Mouse (Mus musculus): ENCODE results near the gene Zscan21. TPM values are rescaled to one million over a fixed set of nuclear protein-coding genes. Genes with fewer than 3 reads are reported as not detected.

The Zscan21 gene
- polyA plus RNA-seq, 1 experiment from 2014 or later = 80.5 TPM

DNA sequence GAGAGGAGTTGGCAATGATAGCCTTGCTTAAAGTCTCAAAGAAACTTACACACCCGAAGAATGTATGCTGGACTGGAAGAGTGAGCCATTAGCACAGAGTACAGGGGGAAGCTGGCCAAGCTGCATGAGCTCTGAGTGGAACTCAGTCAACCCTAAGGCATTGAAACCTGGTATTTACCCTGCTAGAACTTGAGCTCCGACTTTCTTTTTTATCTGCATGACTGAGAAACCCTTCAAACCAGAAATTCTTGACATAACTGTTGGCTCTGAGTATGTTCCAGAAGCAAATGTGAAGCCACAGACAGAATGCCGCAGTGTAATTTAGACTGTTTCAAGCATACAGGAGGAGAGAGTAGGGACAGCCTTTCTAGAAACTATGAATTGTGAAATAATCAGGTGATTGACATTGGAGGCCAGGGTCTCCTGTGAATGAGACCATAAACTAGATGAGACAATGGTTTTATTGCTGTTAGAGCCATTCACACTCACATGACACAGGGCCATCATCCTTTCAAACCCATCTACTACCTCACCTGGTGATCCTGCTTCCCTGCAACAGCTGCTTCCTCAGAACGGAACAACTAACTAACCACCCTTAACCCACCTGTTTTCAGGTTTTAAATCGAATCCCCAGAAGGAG, 15.8 kb downstream of the Zscan21 start:
- H3K9ac ChIP-seq (replicated peaks) = no peak overlapping the region
- no peaks in the 10 kb centered on the region for H3K27me3 ChIP-seq (replicated peaks)
- 63% methylated on average over 5 of the region's 5 CpGs for WGBS
- H3K4me2 ChIP-seq = no peak overlapping the region
- peaks cover 78% of the 10 kb centered on the region for H3K36me3 ChIP-seq
- H3K4me1 ChIP-seq = no peaks in the 10 kb centered on the region
- ATAC-seq (ENCODE audit: low FRiP score) = no peak
- no peak overlapping the region for H3K27ac ChIP-seq (replicated peaks)
- H3K9me3 ChIP-seq (replicated peaks) = no peaks in the 10 kb centered on the region
- H3K4me3 ChIP-seq (replicated peaks) = no peak overlapping the region

DNA sequence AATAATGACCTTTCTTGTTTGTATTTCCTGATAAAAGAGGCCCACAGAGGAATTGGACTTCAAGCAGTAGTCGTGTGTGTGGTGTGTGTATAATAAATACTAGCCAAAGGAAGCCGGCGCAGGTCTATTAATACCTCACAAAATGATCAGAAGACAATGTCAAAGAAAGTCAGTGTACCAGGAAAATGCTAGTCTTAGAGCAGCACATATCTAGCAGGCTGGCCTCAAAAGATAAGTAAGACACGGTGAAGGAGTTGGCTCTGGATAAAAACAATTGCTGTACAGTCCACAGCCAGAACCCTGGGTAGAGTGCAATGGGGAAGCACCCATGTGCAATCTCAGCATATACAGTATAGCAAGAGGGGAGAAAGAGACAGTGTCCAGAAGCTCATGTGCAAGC, 20.6 kb downstream of the Zscan21 start:
- H3K4me1 ChIP-seq = no peaks in the 10 kb centered on the region
- no peak overlapping the region for H3K4me3 ChIP-seq (replicated peaks)
- H3K9me3 ChIP-seq (replicated peaks) = no peaks in the 10 kb centered on the region
- H3K4me2 ChIP-seq = no peak overlapping the region
- H3K36me3 ChIP-seq = peaks cover 47% of the 10 kb centered on the region
- no peaks in the 10 kb centered on the region for H3K27me3 ChIP-seq (replicated peaks)
- H3K27ac ChIP-seq (replicated peaks) = no peak overlapping the region
- 88% methylated on average over 4 of the region's 4 CpGs for whole genome bisulfite sequencing
- H3K9ac ChIP-seq (replicated peaks) = no peak overlapping the region
- no peak for ATAC-seq (ENCODE audit: low FRiP score)

DNA sequence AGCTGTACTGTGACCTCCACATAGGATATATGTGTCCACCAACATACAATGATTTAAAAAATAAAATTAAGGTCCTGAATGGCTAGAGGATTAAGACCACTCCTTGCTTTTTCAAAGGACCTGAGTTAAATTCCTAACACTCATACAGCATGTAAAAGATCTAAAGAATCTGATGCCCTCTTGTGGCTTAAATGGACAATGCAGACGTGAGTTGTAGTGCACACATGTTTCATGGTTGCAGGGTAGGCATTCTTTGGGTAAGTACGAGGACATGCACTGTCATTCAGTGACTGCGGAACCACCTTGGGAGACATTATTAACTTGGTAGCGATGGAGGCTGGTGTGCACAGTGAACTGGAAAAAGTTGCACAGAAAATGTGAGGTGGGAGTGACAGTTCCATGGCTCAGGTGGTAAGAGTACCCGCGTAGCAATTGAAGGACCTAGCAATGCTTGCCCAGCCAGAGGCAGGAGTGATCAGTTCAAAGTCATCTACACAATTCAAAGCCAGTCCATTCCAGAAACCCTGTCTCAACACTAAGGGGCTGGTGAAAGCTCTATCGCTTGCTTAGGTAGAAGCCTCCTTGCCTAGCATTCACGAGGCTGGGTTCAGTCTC, 21.3 kb downstream of the Zscan21 start:
- 62% methylated on average over 8 of the region's 8 CpGs for WGBS
- peak; percentile 57; the same call in 1 of the 2 replicates for ATAC-seq (ENCODE audit: low FRiP score)
- H3K9me3 ChIP-seq (replicated peaks) = no peaks in the 10 kb centered on the region
- H3K4me2 ChIP-seq = no peak overlapping the region
- H3K9ac ChIP-seq (replicated peaks) = no peak overlapping the region
- H3K27ac ChIP-seq (replicated peaks) = no peak overlapping the region
- H3K36me3 ChIP-seq = peaks cover 43% of the 10 kb centered on the region
- no peaks in the 10 kb centered on the region for H3K27me3 ChIP-seq (replicated peaks)
- H3K4me1 ChIP-seq = no peaks in the 10 kb centered on the region
- H3K4me3 ChIP-seq (replicated peaks) = no peak overlapping the region

DNA sequence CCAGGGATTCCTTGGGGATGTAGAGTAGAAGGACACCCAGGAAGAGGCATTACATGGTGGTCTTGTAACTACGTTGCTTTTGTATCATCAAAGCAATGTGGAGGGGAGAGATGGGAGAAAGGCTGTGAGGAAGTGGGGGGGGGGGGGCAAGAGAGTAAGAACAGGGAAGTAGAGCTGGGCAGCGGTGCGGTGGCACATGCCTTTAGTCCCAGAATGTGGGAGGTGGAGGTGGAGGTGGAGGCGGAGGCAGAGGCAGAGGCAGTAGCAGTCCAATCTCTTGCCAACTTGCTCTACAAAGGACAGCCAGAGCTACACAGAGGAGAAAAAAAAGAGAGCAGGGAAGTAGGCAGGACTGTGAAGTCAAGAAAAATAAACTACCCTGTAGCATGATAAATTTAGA, 21.9 kb downstream of the Zscan21 start:
- Histone ChIP-seq H3K4me3 (replicated peaks) (no peak overlapping the region), H3K4me2 (no peak overlapping the region), H3K9ac (replicated peaks) (no peak overlapping the region), H3K36me3 (peaks cover 42% of the 10 kb centered on the region), H3K27me3 (replicated peaks) (no peaks in the 10 kb centered on the region), H3K27ac (replicated peaks) (no peak overlapping the region), H3K4me1 (no peaks in the 10 kb centered on the region), H3K9me3 (replicated peaks) (no peaks in the 10 kb centered on the region)
- 70% methylated on average over 4 of the region's 4 CpGs for WGBS
- no peak for ATAC-seq (ENCODE audit: low FRiP score)

DNA sequence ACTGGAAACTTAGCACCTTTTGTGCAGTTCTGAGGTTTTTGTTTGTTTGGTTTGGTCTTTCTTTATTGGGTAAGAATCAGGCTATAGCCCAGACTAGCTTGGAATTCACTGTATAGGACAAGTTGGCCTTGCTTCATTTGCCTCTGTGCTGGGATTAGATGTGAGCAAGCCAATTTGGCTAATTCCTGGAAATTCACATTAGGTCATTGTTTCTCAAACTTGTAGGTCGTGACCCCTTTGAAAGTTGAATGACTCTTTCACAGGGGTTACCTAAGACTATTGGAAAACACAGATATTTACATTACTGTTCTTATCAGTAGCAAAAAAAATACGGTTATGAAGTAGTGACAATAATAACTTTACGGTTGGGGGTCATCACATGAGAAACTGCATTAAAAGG, 37.7 kb downstream of the Zscan21 start:
- H3K9ac ChIP-seq (replicated peaks) = peak overlapping the region; percentile 99
- H3K27ac ChIP-seq (replicated peaks) = 0 out of 2 replicates have a peak overlapping the region, but pooled peaks have one; percentile 93
- WGBS = 83% methylated on average over 3 of the region's 3 CpGs
- H3K36me3 ChIP-seq = peaks cover 25% of the 10 kb centered on the region
- H3K4me2 ChIP-seq = peak overlapping the region; percentile 76
- no peaks in the 10 kb centered on the region for H3K27me3 ChIP-seq (replicated peaks)
- peaks cover 13% of the 10 kb centered on the region for H3K4me1 ChIP-seq
- H3K4me3 ChIP-seq (replicated peaks) = peak overlapping the region; percentile 81
- no peak for ATAC-seq (ENCODE audit: low FRiP score)
- H3K9me3 ChIP-seq (replicated peaks) = no peaks in the 10 kb centered on the region

DNA sequence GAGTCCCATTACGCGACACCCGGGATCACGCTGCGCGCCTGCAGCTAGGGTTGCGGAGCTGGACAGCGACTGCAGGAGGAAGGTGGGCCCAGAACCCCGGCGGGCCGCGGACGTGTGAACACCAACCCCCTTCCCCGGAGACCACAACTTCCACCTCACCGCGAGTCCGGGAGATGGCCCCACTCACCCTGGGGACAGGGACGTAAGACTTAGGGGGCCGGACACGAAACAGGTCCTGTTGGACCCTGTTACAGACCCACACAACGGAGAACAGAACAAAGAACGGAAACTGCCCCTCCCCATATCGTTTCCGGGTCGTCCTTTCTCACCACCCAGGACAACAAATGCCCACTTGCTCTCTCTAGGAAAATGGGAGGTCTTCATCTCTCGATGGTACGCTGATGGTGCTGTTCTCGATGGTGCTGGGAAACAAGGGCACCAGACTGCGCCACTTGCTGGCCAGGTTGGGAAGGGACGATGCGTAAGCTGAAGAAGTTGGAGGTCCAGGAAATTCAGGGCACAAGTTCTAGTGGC, 38.8 kb downstream of the Zscan21 start, which contains the start of gene Zfp113:
Gene Zfp113 (minus strand): TSS at position 302 of the 534 bp plus-strand sequence.
- under 1% methylated on average over 31 of the region's 31 CpGs for WGBS
- peak; percentile 95 for ATAC-seq (ENCODE audit: low FRiP score)
- H3K4me1 ChIP-seq = peaks cover 17% of the 10 kb centered on the region

DNA sequence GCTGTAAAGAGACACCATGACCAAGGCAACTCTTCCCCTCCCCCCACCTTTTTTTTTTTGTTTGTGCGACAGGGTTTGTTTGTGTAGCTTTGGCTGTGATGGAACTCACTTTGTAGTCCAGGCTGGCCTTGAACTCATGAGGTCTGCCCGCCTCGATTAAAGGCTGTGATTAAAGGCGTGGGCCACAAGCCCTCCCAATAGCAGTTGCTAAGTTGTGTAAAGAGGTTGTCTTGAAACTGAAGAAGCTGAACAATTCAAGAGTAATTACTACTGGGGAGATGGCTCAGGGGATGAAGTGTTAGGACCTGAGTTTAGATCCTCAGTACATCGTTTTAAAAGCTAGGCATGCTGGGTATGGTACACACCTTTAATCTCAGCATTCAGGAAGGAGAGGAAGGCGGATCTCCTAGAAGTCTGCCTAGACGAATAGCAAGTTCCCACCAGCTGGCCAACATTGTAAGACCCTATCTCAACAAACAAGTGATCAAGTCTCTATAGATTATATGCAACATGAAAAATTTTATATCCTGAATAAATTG, 43.6 kb downstream of the Zscan21 start:
- Histone ChIP-seq H3K4me3 (replicated peaks) (peak overlapping the region; percentile 63), H3K9ac (replicated peaks) (peak overlapping the region; percentile 80; the same call in 1 of the 2 replicates), H3K4me2 (peak overlapping the region; percentile 86), H3K27ac (replicated peaks) (peak overlapping the region; percentile 81), H3K36me3 (peaks cover 31% of the 10 kb centered on the region), H3K4me1 (peaks cover 24% of the 10 kb centered on the region), H3K9me3 (replicated peaks) (no peaks in the 10 kb centered on the region), H3K27me3 (replicated peaks) (no peaks in the 10 kb centered on the region)
- ATAC-seq (ENCODE audit: low FRiP score) = no peak
- 70% methylated on average over 7 of the region's 7 CpGs for WGBS

More for the DNA sequence above, 38.8 kb downstream of the Zscan21 start, which contains the start of gene Zfp113:
- Histone ChIP-seq H3K9me3 (replicated peaks) (no peaks in the 10 kb centered on the region), H3K27me3 (replicated peaks) (no peaks in the 10 kb centered on the region), H3K9ac (replicated peaks) (peak within 1 kb of the TSS; percentile 99), H3K4me3 (replicated peaks) (peak within 1 kb of the TSS; percentile 81), H3K27ac (replicated peaks) (peak within 1 kb of the TSS; percentile 93), H3K36me3 (peaks cover 21% of the 10 kb centered on the region), H3K4me2 (peak within 1 kb of the TSS; percentile 76)

DNA sequence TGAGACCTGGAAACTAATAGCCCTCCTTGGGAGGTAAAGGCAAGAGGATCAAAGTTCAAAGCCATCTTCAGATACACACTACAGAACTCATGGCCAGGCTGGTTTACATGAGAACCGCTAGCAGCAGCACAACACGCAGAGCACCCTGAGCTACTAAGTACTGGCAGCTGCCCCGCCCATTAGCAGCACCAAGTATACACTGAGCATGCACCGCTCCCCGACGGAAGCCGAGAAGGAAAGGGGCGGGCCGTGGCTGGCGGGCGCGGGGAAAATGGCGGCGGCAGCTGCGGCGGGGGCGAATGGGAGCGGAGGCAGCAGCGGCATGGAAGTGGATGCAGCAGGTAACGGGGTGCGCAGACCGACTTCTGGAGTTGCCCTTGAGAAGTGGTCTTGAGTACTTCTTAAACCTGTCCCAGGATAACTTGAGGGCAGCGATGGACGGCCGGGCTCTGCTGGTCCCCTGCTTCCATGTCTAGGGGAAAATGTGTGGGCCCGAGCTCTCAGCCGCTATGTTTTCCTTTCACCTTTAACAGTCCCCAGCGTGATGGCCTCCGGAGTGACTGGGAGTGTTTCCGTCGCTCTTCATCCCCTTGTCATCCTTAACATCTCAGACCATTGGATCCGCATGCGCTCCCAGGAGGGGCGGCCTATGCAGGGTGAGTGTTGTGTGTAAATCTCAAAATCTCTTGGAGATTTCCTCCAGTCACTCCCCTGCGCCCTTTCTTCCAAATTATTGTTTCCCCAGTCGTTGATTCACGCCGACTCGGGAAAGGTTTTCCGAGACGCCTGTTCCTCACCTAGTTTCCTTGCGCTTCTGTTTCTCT, 44.4 kb downstream of the Zscan21 start, which contains the start of gene Cops6:
Gene Cops6 (plus strand): TSS at position 230 of the 824 bp plus-strand sequence.
- Histone ChIP-seq H3K4me2 (peak within 1 kb of the TSS; percentile 86), H3K27me3 (replicated peaks) (no peaks in the 10 kb centered on the region), H3K9me3 (replicated peaks) (no peaks in the 10 kb centered on the region), H3K9ac (replicated peaks) (peak within 1 kb of the TSS; percentile 80), H3K4me3 (replicated peaks) (peak within 1 kb of the TSS; percentile 63), H3K36me3 (peaks cover 38% of the 10 kb centered on the region), H3K27ac (replicated peaks) (peak within 1 kb of the TSS; percentile 81), H3K4me1 (peaks cover 24% of the 10 kb centered on the region)
- peak; percentile 95 for ATAC-seq (ENCODE audit: low FRiP score)
- under 1% methylated on average over 41 of the region's 42 CpGs for WGBS

DNA sequence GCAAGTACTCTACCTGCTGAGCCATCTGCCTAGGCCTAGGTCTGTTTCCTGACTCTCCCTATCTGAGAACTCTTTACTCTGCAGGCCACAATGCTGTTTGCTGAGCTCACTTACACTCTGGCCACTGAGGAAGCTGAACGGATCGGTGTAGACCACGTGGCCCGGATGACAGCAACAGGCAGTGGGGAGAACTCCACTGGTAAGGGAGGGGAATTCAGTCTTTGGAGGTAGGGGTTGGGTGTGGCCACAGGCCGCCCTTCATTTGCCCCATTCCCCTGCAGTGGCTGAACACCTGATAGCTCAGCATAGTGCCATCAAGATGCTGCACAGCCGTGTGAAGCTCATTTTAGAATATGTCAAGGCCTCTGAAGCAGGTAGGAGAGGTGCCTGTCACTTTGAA, 46.3 kb downstream of the Zscan21 start:
- H3K27me3 ChIP-seq (replicated peaks) = no peaks in the 10 kb centered on the region
- peaks cover 24% of the 10 kb centered on the region for H3K4me1 ChIP-seq
- no peak overlapping the region for H3K4me3 ChIP-seq (replicated peaks)
- H3K9me3 ChIP-seq (replicated peaks) = no peaks in the 10 kb centered on the region
- no peak for ATAC-seq (ENCODE audit: low FRiP score)
- no peak overlapping the region for H3K9ac ChIP-seq (replicated peaks)
- no peak overlapping the region for H3K4me2 ChIP-seq
- no peak overlapping the region for H3K27ac ChIP-seq (replicated peaks)
- WGBS = 72% methylated on average over 6 of the region's 6 CpGs
- H3K36me3 ChIP-seq = peaks cover 58% of the 10 kb centered on the region

DNA sequence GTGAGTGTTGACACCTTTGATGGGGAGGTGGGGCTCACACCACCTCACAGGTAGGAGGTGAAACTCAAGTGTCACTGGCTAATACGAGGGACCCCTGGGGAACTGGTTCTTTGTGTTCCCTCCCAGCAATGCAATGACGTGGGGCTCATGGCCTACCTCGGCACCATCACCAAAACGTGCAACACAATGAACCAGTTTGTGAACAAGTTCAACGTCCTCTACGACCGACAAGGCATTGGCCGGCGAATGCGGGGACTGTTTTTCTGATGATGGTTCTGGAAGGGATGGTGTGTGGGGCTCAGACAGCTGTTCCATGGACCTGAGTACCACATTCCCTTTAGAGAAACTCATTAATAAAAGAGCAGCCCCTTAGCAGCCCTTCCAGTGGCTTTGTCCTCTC, 46.9 kb downstream of the Zscan21 start:
- H3K27me3 ChIP-seq (replicated peaks) = no peaks in the 10 kb centered on the region
- 64% methylated on average over 10 of the region's 10 CpGs for WGBS
- H3K36me3 ChIP-seq = peaks cover 63% of the 10 kb centered on the region
- no peak for ATAC-seq (ENCODE audit: low FRiP score)
- no peak overlapping the region for H3K4me2 ChIP-seq
- no peaks in the 10 kb centered on the region for H3K9me3 ChIP-seq (replicated peaks)
- no peak overlapping the region for H3K27ac ChIP-seq (replicated peaks)
- peaks cover 24% of the 10 kb centered on the region for H3K4me1 ChIP-seq
- H3K9ac ChIP-seq (replicated peaks) = no peak overlapping the region
- no peak overlapping the region for H3K4me3 ChIP-seq (replicated peaks)

DNA sequence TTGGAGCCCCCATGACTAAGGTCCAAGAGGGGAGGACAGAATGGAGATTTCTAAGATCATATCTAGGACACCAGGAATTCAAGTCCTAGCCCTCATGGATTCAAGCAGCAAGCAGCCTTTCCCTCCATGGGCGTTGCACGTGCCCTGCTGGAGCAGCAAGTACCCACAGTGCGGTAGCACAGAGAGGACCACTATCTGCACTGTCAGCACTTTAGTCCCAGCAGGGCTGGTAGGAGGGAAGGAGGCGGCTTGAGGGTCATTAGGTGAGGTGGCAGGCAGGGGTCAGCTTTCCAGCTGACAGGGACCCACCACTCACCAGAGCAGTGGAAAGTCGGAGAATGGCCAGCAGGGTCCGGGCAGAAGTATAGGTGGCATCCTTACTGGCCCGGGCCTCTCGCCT, 48.9 kb downstream of the Zscan21 start:
- Histone ChIP-seq H3K27me3 (replicated peaks) (no peaks in the 10 kb centered on the region), H3K4me3 (replicated peaks) (no peak overlapping the region), H3K36me3 (peaks cover 70% of the 10 kb centered on the region), H3K4me2 (no peak overlapping the region), H3K4me1 (peaks cover 32% of the 10 kb centered on the region), H3K9me3 (replicated peaks) (no peaks in the 10 kb centered on the region), H3K27ac (replicated peaks) (0 out of 2 replicates have a peak overlapping the region, but pooled peaks have one; percentile 28), H3K9ac (replicated peaks) (no peak overlapping the region)
- 81% methylated on average over 8 of the region's 8 CpGs for WGBS
- ATAC-seq (ENCODE audit: low FRiP score) = no peak
